Mouse (Mus musculus) kidney, embryonic 15.5 days (tissue): ENCODE measurements around the gene Drc3. TPM values are rescaled to one million over a fixed set of nuclear protein-coding genes. Genes with fewer than 3 reads are reported as not detected.

Experiments used
- ATAC-seq: fragments of 200-750 bp; cut with Nextera tagmentation; replicated peaks from 2 replicates; pipeline ENCODE4 v1.8.0; 2017; ENCODE audit warnings: moderate TSS enrichment; ENCODE audit not compliant: low FRiP score
- H3K27ac ChIP-seq: fragments of 300-500 bp; sonication (generic); 2 replicates; pipeline ENCODE4 v1.5.1; 2015; ENCODE audit warnings: mild to moderate bottlenecking, inconsistent platforms
- H3K27me3 ChIP-seq: fragments of 300-500 bp; sonication (generic); 2 replicates; pipeline ENCODE4 v1.6.1; 2015; ENCODE audit warnings: inconsistent platforms
- H3K36me3 ChIP-seq: fragments of 300-500 bp; sonication (generic); 2 replicates; pipeline ENCODE4 v1.6.1; 2015; ENCODE audit warnings: inconsistent platforms
- H3K4me1 ChIP-seq: fragments of 300-500 bp; sonication (generic); 2 replicates; pipeline ENCODE4 v1.6.1; 2015; ENCODE audit warnings: inconsistent platforms
- H3K4me2 ChIP-seq: fragments of 300-500 bp; sonication (generic); 2 replicates; pipeline ENCODE4 v1.6.1; 2015; ENCODE audit warnings: moderate library complexity, mild to moderate bottlenecking, inconsistent platforms
- H3K4me3 ChIP-seq: fragments of 300-500 bp; sonication (generic); replicated peaks from 2 replicates; pipeline ENCODE4 v1.5.1; 2015; ENCODE audit warnings: mild to moderate bottlenecking, inconsistent platforms
- H3K9ac ChIP-seq: fragments of 300-500 bp; sonication (generic); 2 replicates; pipeline ENCODE4 v1.6.1; 2015; ENCODE audit warnings: mild to moderate bottlenecking, inconsistent platforms
- H3K9me3 ChIP-seq: fragments of 300-500 bp; sonication (generic); replicated peaks from 2 replicates; pipeline ENCODE4 v1.6.1; 2016; ENCODE audit warnings: inconsistent platforms
- WGBS: fragments of 180-500 bp; shearing (Covaris S2); methylation state at CpG from one replicate; pipeline ENCODE4 v1.1.7; 2015; ENCODE audit warnings: mixed read lengths; 5-methylcytosine and 5-hydroxymethylcytosine counted together
- polyA plus RNA-seq: library from polyadenylated mRNA; unstranded; fragments of >200 nt; fragmentation: Nextera tagmentation; extraction: Ambion mirVana; gene quantifications from 2 replicates; pipeline ENCODE4 v1.2.1, GENCODE M21; 2015

The Drc3 gene
- polyA plus RNA-seq, 1 experiment from 2014 or later = 2.6 TPM

DNA sequence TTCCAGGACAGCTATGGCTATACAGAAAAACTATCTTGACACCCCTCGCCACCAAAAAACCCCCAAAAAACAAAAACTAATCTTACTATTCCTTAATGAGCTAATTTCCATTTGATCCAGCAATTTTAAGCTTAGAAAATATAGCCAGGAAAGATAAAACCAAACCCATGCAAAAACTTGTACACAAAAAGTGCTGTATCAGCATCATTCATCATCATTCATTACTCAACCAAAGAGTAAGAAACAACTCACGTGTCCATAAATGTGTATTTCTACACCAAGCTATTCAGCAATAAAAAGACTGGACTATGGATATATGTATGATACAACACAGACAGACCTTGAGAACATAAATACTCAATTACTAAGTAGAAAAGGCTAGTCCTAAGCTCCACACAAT is 59.8 kb downstream of the Drc3 start:
- 79% methylated on average over 2 of the region's 2 CpGs for WGBS

DNA sequence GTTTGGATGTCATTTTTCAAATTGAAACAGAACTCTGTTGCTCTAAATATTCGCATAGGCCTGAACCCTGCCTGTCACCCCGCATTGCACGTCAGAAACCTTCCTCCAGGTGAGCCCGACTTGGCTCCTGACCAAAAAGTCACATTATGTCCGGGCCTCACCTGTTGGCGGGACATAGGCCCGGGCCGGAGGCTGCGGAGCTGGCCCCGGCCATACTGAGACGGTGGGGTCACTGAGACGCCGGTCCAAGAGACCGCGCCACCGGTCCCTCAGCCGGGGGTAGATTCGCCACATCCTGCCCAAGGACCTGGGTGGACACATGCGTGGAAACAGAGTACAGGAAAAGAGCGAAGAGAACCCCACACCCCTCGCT is 63.4 kb downstream of the Drc3 start:
- Histone ChIP-seq H3K9me3 (no peaks in the 10 kb centered on the region), H3K9ac (peak overlapping the region; percentile 83), H3K4me1 (peaks cover 29% of the 10 kb centered on the region), H3K4me3 (peak overlapping the region; percentile 91), H3K36me3 (no peaks in the 10 kb centered on the region), H3K27ac (peak overlapping the region; percentile 80), H3K27me3 (no peaks in the 10 kb centered on the region), H3K4me2 (peak overlapping the region; percentile 75)
- peak; percentile 61 for ATAC-seq
- WGBS = 1% methylated on average over 21 of the region's 21 CpGs

More for the DNA sequence above, 59.8 kb downstream of the Drc3 start:
- no peak for ATAC-seq
- H3K4me3 ChIP-seq = no peak overlapping the region
- no peak overlapping the region for H3K27ac ChIP-seq
- no peaks in the 10 kb centered on the region for H3K27me3 ChIP-seq
- H3K36me3 ChIP-seq = peaks cover 18% of the 10 kb centered on the region
- peaks cover 13% of the 10 kb centered on the region for H3K4me1 ChIP-seq
- H3K4me2 ChIP-seq = no peak overlapping the region
- no peaks in the 10 kb centered on the region for H3K9me3 ChIP-seq
- no peak overlapping the region for H3K9ac ChIP-seq

DNA sequence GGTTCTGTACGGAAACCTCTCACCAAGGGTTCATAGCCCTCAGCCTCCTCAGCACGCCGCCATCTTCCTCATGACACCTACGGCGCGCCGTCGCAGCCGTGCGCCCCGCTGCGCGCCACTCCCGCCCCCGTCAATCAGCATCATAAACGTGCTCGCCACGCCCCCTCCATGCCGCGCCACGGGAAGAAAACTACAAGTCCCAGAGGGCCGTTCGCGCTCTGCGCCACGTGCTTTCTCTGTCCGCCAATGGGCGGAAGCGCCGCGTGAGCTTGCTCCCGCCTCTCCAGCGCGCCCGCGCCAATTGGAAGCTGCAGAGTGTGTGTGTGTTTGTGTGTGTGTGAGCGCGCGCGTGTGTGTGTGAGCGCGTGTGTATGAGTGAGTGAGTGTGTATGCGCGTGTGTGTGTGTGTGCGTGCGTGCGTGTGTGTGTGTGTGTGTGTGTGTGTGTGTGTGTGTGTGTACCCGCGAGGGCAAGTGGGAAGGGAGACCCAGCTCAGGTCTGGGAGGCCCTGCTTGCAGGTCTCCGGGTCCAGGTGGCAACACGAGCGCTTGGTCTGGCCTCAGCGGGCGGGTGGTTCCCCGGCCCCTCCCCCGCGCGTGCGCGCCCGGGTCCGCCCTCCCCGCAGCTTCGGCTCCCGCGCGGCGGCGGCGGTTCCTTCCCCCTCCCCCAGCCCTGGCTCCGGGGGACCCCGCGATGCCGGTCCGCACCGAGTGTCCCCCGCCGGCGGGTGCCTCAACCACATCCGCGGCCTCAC is 64.0 kb downstream of the Drc3 start, which contains the start of gene Gid4:
TSS of gene Gid4 (plus strand) at position 183 of the 754 bp plus-strand sequence.
- no peaks in the 10 kb centered on the region for H3K9me3 ChIP-seq
- ATAC-seq = peak; percentile 97
- peak within 1 kb of the TSS; percentile 91 for H3K4me3 ChIP-seq
- peaks cover 29% of the 10 kb centered on the region for H3K4me1 ChIP-seq
- 1% methylated on average over 75 of the region's 81 CpGs for WGBS
- peak within 1 kb of the TSS; percentile 75 for H3K4me2 ChIP-seq
- H3K27me3 ChIP-seq = no peaks in the 10 kb centered on the region
- peak within 1 kb of the TSS; percentile 91 for H3K27ac ChIP-seq
- peak within 1 kb of the TSS; percentile 93 for H3K9ac ChIP-seq
- H3K36me3 ChIP-seq = no peaks in the 10 kb centered on the region

DNA sequence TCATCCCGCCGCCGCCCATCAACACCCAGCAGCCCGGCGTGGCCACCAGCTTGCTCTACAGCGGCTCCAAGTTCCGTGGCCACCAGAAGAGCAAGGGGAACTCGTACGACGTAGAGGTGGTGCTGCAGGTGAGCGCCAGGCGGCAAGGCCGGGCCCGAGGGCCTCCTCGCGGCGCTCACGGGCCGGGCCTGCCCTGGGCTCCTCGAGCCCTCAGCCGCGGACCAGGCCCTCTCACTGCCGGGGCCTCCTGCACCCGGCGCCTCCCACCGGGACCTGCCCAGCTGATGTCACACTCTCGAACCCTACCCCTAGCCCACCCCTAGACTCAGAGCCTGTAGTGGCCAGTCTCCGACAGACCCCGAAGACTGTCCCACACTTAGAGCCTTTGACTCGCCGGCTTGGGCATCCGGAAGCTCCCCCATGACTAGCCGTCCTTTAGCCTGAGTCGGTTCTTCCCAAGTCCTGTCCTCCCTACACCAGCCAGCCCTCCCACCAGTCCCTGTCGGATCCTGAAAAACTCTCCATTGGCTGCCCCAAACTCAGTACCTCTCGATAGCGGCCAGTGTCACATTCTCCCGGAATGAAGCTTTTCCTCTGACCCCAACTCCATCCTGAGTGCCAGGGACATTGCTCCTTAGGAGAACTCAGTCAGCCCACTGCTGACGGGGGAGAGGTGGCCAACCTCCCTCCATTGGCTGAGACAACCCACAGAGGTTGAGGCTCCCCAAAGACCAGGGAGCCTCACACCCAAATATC is 64.8 kb downstream of the Drc3 start, which contains the start of gene Atpaf2:
TSS of gene Atpaf2 (minus strand) at position 741 of the 756 bp plus-strand sequence.
- peak within 1 kb of the TSS; percentile 91 for H3K4me3 ChIP-seq
- peak; percentile 40 for ATAC-seq
- H3K9me3 ChIP-seq = no peaks in the 10 kb centered on the region
- no peaks in the 10 kb centered on the region for H3K27me3 ChIP-seq
- H3K9ac ChIP-seq = peak within 1 kb of the TSS; percentile 93
- no peaks in the 10 kb centered on the region for H3K36me3 ChIP-seq
- H3K27ac ChIP-seq = peak within 1 kb of the TSS; percentile 91
- under 1% methylated on average over 39 of the region's 39 CpGs for WGBS
- H3K4me2 ChIP-seq = peak within 1 kb of the TSS; percentile 75
- peaks cover 31% of the 10 kb centered on the region for H3K4me1 ChIP-seq

DNA sequence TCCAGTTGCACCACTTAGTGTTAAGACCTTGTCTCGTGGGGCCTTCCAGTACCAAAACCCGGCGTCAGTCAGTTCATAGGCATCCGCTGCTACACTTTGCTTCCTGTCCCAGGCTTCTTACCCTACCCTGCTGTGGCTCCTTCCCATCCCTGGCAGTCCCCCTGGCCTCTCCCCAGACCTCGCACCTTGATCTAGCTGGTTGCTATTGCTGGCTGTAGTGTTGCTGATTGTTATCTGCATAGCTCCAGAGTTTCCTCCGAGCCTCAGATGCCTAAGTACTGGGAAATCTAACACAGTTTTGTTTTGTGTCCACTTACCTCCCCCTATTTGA is 65.3 kb downstream of the Drc3 start:
- WGBS = 2% methylated on average over 6 of the region's 6 CpGs
- Histone ChIP-seq H3K9ac (peak overlapping the region; percentile 93), H3K4me2 (peak overlapping the region; percentile 75), H3K27me3 (no peaks in the 10 kb centered on the region), H3K36me3 (no peaks in the 10 kb centered on the region), H3K4me3 (peak overlapping the region; percentile 91), H3K9me3 (no peaks in the 10 kb centered on the region), H3K27ac (peak overlapping the region; percentile 91; the same call in 1 of the 2 replicates), H3K4me1 (peaks cover 31% of the 10 kb centered on the region)
- no peak for ATAC-seq

DNA sequence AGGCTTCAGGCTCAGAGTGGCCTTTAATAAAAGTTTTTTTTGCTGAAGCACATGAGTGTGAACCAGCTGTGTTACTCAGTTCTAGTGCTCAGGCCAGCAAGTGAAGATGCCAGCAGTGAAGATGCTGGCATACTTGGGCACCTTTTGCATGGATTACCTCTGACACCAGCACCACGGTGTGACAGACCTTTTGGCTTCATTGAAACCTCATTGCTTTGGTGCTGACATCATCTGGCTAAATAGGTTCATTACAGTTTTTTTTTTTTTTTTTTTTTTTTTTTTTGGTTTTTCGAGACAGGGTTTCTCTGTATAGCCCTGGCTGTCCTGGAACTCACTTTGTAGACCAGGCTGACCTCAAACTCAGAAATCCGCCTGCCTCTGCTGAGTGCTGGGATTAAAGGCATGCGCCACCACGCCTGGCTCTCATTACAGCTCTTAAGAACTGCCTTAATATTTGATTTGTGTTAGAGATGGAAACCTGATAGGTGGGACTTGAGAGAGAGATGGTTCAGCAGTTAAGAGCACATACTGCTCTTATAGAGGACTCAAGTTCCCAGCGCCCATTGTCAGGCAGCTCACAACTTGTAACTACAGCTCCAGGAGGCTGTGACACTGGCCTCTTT is 69.0 kb downstream of the Drc3 start:
- Histone ChIP-seq H3K4me2 (no peak overlapping the region), H3K9me3 (no peaks in the 10 kb centered on the region), H3K4me3 (no peak overlapping the region), H3K9ac (no peak overlapping the region), H3K4me1 (peaks cover 18% of the 10 kb centered on the region), H3K27me3 (no peaks in the 10 kb centered on the region), H3K36me3 (peaks cover 16% of the 10 kb centered on the region), H3K27ac (no peak overlapping the region)
- 62% methylated on average over 6 of the region's 6 CpGs for WGBS
- no peak for ATAC-seq

DNA sequence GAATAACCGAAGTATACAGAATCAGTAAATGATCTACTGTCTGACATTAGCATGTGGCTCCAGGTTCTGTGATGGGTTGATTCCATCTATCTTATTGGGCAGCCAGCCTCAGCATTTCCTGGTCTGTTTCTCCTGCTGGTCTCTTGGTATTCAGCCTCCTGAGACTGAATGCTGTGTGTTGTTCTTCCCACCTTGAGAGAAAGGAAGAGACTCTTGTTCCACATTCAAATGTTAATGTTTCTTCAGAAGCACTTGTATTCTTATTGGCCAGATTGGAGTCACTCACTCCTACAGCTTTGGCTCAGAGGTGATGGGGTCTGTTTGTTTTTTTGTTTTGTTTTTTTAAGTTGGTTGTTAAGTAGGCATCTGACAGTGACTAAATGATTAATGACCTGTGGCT is 69.9 kb downstream of the Drc3 start:
- H3K4me1 ChIP-seq = peaks cover 18% of the 10 kb centered on the region
- no peaks in the 10 kb centered on the region for H3K9me3 ChIP-seq
- WGBS = 55% methylated on average over 1 of the region's 1 CpGs
- no peak for ATAC-seq
- H3K36me3 ChIP-seq = peaks cover 24% of the 10 kb centered on the region
- H3K27ac ChIP-seq = no peak overlapping the region
- no peak overlapping the region for H3K9ac ChIP-seq
- H3K4me2 ChIP-seq = no peak overlapping the region
- no peaks in the 10 kb centered on the region for H3K27me3 ChIP-seq
- H3K4me3 ChIP-seq = no peak overlapping the region

DNA sequence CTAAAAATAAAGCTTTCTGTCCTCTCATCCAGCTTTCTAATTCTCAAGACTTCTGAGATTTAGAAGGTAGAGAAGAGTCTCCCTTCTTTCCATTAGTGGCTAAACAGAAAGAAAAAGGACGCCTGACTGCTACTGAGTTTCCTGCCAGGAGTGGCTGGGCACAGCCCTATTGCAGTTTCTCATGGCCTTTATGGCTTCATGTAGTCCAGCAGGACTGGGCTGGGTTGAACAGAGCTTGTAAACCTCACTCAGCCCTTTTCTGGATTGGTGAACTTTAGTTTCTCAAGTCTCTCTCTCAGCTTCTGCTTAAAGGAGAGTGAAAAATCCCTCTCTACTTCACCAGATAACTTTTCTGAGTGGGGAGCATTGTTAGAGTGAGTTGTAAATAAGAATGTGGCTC is 73.3 kb downstream of the Drc3 start:
- Histone ChIP-seq H3K9ac (no peak overlapping the region), H3K27me3 (no peaks in the 10 kb centered on the region), H3K27ac (no peak overlapping the region), H3K4me1 (0 out of 2 replicates have a peak, but pooled peaks cover 2% of the 10 kb centered on the region), H3K9me3 (no peaks in the 10 kb centered on the region), H3K36me3 (peaks cover 50% of the 10 kb centered on the region), H3K4me2 (no peak overlapping the region), H3K4me3 (no peak overlapping the region)
- no peak for ATAC-seq
- WGBS = 71% methylated on average over 1 of the region's 1 CpGs

DNA sequence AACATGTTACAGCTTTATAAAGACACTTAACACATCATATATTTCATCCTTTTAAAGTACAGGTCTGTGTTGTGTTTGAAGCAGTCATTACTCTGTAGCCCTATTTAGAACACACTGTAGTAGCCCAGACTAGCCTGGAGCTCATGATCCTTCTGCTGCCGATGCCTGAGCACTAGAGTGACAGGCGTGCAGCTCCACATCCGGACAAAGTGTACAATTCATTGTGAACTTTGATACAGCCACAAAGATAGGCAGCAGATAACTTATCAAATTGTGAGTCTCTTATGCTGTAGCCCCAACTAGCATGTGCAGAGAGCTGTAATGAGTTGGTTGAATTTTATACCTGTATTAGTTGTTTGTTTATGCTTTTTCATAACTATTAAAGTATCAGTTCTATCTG is 74.5 kb downstream of the Drc3 start:
- Histone ChIP-seq H3K27me3 (no peaks in the 10 kb centered on the region), H3K4me2 (no peak overlapping the region), H3K9ac (no peak overlapping the region), H3K4me1 (no peaks in the 10 kb centered on the region), H3K27ac (no peak overlapping the region), H3K4me3 (no peak overlapping the region), H3K9me3 (no peaks in the 10 kb centered on the region), H3K36me3 (peaks cover 62% of the 10 kb centered on the region)
- 95% methylated on average over 3 of the region's 3 CpGs for WGBS
- no peak for ATAC-seq

DNA sequence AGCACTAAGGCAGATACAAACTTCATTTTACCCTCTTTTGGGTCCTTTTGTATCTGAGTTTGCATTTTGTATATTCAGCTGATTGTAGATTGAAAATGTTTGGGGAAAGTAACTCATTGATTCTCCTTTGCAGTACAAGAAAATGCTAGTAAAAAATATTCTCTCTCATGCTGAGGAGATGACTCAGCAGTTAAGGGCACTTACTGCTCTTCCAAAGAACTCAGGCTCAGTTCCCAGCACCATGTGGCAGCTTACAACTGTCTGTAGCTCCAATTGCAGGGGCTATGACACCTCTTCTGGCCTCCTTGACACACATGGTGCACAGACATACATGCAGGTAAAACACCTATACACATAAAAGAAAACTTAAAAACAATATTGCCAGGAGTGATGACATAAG is 80.4 kb downstream of the Drc3 start:
- Histone ChIP-seq H3K4me3 (no peak overlapping the region), H3K27me3 (no peaks in the 10 kb centered on the region), H3K4me2 (no peak overlapping the region), H3K27ac (no peak overlapping the region), H3K4me1 (no peaks in the 10 kb centered on the region), H3K9ac (no peak overlapping the region), H3K9me3 (no peaks in the 10 kb centered on the region), H3K36me3 (peaks cover 90% of the 10 kb centered on the region)
- ATAC-seq = no peak

DNA sequence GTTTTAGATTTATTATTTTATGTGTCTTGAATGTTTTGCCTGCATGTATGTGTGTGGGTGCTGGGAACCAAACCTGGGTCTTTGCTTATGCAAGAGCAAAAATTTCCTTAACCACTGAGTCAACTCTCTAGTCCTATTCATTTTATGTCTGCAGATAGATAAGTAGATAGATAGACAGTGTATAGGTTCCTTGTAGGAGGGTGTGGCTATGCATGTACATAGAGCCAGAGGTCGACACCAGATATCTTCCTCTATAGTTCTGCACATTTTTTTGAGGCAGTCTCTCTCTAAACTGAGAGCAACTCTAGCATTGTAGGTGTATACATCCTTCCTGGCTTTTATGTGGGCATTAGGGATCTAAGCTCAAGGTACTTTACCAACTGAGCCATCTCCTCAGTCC is 82.0 kb downstream of the Drc3 start:
- no peak overlapping the region for H3K4me2 ChIP-seq
- no peak overlapping the region for H3K4me3 ChIP-seq
- no peak overlapping the region for H3K9ac ChIP-seq
- no peak for ATAC-seq
- 97% methylated on average over 1 of the region's 1 CpGs for WGBS
- no peak overlapping the region for H3K27ac ChIP-seq
- no peaks in the 10 kb centered on the region for H3K27me3 ChIP-seq
- no peaks in the 10 kb centered on the region for H3K4me1 ChIP-seq
- H3K9me3 ChIP-seq = no peaks in the 10 kb centered on the region
- peaks cover 86% of the 10 kb centered on the region for H3K36me3 ChIP-seq

DNA sequence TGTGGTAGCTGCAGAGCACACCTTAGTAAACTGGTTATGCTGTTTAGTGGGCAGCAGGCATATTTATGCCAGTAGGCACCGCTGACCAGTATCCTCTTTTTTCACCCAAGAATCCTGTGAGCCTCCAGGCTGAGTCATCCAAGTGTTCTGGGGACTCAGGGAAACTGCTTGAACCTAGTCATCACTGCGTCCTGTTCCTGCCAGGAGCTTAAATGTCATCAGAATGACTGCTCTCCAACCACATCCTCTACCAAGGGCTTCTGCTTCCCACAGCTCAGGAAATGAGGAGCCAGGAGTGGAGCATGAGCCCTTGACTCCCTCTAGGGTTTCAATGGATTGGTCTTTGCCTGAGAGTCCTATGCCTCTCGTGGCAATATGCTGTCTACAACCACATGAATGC is 83.5 kb downstream of the Drc3 start:
- Histone ChIP-seq H3K4me3 (no peak overlapping the region), H3K9me3 (no peaks in the 10 kb centered on the region), H3K27ac (no peak overlapping the region), H3K9ac (no peak overlapping the region), H3K4me2 (no peak overlapping the region), H3K4me1 (no peaks in the 10 kb centered on the region), H3K36me3 (peaks cover 87% of the 10 kb centered on the region), H3K27me3 (no peaks in the 10 kb centered on the region)
- no peak for ATAC-seq
- 85% methylated on average over 3 of the region's 3 CpGs for WGBS
